Mouse (Mus musculus) stomach, postnatal 0 days (tissue): ENCODE data around the gene Gm44596. TPM values are rescaled to one million over a fixed set of nuclear protein-coding genes. Genes with fewer than 3 reads are reported as not detected.
A peak's percentile ranks its signal among the peaks of the same experiment; 100 is the strongest.

Experiments
- ATAC-seq: fragments of 200-750 bp; cut with Nextera tagmentation; 2 replicates; pipeline ENCODE4 v1.8.0; 2017; ENCODE audit not compliant: low FRiP score, low TSS enrichment
- DNase-seq: peaks from one replicate; pipeline ENCODE4 v3.0.0-alpha.2; 2016; ENCODE audit warnings: low spot score
- H3K27ac ChIP-seq: fragments of 300-500 bp; sonication (generic); replicated peaks from 2 replicates; pipeline ENCODE4 v1.5.1; 2014; ENCODE audit warnings: mild to moderate bottlenecking, control low read depth
- H3K27me3 ChIP-seq: fragments of 300-500 bp; sonication (generic); 2 replicates; pipeline ENCODE4 v1.6.1; 2014; ENCODE audit warnings: low read length; ENCODE audit not compliant: control insufficient read depth, insufficient read depth
- H3K36me3 ChIP-seq: fragments of 300-500 bp; sonication (generic); 2 replicates; pipeline ENCODE4 v1.6.1; 2014; ENCODE audit warnings: low read length, mixed read lengths; ENCODE audit not compliant: control insufficient read depth, insufficient read depth
- H3K4me1 ChIP-seq: fragments of 300-500 bp; sonication (generic); replicated peaks from 2 replicates; pipeline ENCODE4 v1.6.1; 2014; ENCODE audit warnings: antibody characterized with exemption; ENCODE audit not compliant: control insufficient read depth, insufficient read depth
- H3K4me2 ChIP-seq: fragments of 300-500 bp; sonication (generic); replicated peaks from 2 replicates; pipeline ENCODE4 v1.6.1; 2014; ENCODE audit warnings: low read depth, mild to moderate bottlenecking, control low read depth, moderate library complexity
- H3K4me3 ChIP-seq: fragments of 300-500 bp; sonication (generic); 2 replicates; pipeline ENCODE4 v1.5.1; 2014; ENCODE audit warnings: low read depth, low read length, control low read depth
- H3K9ac ChIP-seq: fragments of 300-500 bp; sonication (generic); 2 replicates; pipeline ENCODE4 v1.6.1; 2014; ENCODE audit warnings: mild to moderate bottlenecking, low read length, control low read depth, mixed read lengths
- H3K9me3 ChIP-seq: fragments of 300-500 bp; sonication (generic); 2 replicates; pipeline ENCODE4 v1.6.1; 2016; ENCODE audit warnings: low read length; ENCODE audit not compliant: control insufficient read depth
- CTCF ChIP-seq: IDR thresholded peaks from 2 replicates; pipeline ENCODE4 v1.5.1; 2016; ENCODE audit warnings: antibody characterized with exemption, low read depth, mild to moderate bottlenecking, moderate library complexity
- EP300 ChIP-seq: optimal IDR thresholded peaks from 2 replicates; pipeline ENCODE3; 2016; ENCODE audit warnings: antibody characterized with exemption
- WGBS: fragments of 180-500 bp; shearing (Covaris S2); extraction: QIAGEN DNeasy Blood & Tissue Kit; methylation state at CpG from one replicate; pipeline ENCODE4 v1.1.7; 2014; 5-methylcytosine and 5-hydroxymethylcytosine counted together
- polyA plus RNA-seq: library from polyadenylated mRNA; unstranded; fragments of >200 nt; fragmentation: Nextera tagmentation; extraction: Ambion mirVana; gene quantifications from 2 replicates; pipeline ENCODE4 v1.2.1, GENCODE M21; 2015

Gm44596 gene
- polyA plus RNA-seq, 1 experiment from 2014 or later: not detected

DNA sequence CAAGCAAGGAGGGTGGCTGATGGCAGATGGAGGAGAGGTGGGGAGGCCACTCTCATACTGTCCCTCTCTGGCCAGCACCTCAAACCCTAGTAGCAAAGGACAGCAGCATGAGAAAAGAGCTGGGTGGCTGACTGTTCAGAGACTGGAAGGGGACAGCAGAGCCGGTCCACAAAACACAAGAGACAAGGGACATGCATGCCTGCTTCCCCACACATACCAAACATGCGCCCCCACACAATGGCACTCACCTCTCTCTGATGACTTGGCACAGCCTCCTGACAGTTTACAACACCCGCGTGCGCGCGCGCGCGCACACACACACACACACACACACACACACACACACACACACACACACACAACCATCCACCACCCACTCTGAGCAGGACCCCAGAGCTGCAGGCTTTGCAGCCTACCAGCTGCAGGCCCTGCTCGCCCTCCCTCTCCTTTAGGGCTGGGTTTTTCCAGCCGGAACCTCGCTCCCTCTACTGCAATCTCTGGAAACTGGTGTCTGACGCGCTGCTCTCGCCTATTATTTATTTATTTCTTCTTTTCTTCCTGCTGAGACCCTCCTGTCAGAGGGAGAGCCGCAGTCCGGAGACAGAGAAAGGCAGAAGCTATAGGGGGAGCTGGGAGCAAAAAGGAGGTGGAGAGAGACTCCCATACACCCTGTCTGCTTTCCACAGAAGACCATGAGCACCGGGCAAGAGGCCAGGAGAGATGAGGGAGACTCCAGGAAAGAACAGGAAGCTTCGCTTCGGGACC lies 24.3 kb downstream of the Gm44596 start:
- TF ChIP-seq CTCF (no peak), EP300 (no peak)
- Histone ChIP-seq H3K4me3 (peak overlapping the region; percentile 14), H3K27ac (no peak overlapping the region), H3K9me3 (no peaks in the 10 kb centered on the region), H3K27me3 (no peaks in the 10 kb centered on the region), H3K9ac (peak overlapping the region; percentile 43; the same call in 1 of the 2 replicates), H3K36me3 (no peaks in the 10 kb centered on the region), H3K4me1 (peaks cover 3% of the 10 kb centered on the region; the same call in 1 of the 2 replicates), H3K4me2 (peak overlapping the region; percentile 51)
- ATAC-seq: peak; percentile 53; the same call in 1 of the 2 replicates
- peak; percentile 34 for DNase-seq
- WGBS: 20% methylated on average over 21 of the region's 21 CpGs

DNA sequence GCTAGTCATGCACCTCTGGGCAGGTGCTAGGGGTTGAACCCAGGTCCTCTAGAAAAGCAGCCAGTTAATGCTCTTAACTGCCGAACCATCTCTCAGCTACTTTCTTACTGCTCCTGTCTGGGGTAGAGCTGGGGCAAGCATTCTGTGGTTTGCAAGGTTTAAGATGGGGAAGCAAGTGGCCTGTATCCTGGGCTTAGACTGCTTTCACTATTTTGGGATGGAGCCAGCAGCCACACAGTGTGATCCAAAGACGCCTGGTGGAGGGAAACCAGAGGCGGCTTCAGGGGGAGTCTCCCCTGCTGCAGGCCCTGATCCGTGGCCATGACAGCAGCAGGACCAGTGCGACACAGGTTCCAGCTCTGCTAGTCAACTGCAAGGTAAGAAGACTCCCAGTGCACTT lies 29.4 kb downstream of the Gm44596 start:
- Histone ChIP-seq H3K27ac (no peak overlapping the region), H3K9me3 (no peaks in the 10 kb centered on the region), H3K27me3 (no peaks in the 10 kb centered on the region), H3K9ac (no peak overlapping the region), H3K36me3 (peaks cover 3% of the 10 kb centered on the region; the same call in 1 of the 2 replicates), H3K4me1 (peaks cover 3% of the 10 kb centered on the region; the same call in 1 of the 2 replicates), H3K4me3 (no peak overlapping the region), H3K4me2 (no peak overlapping the region)
- ATAC-seq: no peak
- WGBS: 59% methylated on average over 5 of the region's 5 CpGs
- TF ChIP-seq CTCF (no peak), EP300 (no peak)
- DNase-seq: no peak

DNA sequence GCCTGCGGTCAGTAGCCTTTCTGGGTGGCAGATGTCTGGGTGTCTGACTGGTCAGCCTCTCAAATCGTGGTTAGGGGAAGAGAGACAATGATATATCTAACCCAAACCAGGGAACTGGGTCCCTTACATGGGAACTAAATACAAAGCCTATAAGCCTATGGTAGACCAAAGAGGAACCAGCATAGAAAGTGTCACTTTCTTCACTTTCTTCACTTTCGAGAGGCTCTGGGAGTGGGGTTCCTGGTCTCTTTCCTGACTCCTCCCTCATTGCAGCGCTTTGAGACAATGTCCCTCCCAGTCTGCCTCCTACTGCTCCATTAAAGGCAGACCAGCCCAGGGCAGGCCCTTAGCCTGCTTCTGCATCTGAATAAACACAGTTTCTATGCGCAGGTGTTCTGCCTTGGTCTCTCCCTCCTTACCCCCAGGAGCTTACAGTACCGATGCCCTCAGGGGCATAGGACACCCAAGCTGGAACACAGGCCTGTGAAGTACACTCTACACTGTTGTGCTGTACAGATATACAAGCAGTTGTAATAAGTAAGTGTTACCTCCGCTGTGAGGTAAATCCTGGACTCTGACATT lies 33.3 kb downstream of the Gm44596 start:
- no peaks in the 10 kb centered on the region for H3K9me3 ChIP-seq
- no peak for DNase-seq
- no peaks in the 10 kb centered on the region for H3K4me1 ChIP-seq
- WGBS: 88% methylated on average over 7 of the region's 7 CpGs
- H3K27ac ChIP-seq: no peak overlapping the region
- no peaks in the 10 kb centered on the region for H3K27me3 ChIP-seq
- TF ChIP-seq EP300 (no peak), CTCF (no peak)
- ATAC-seq: no peak
- no peak overlapping the region for H3K4me2 ChIP-seq
- H3K36me3 ChIP-seq: peaks cover 19% of the 10 kb centered on the region
- H3K4me3 ChIP-seq: no peak overlapping the region
- no peak overlapping the region for H3K9ac ChIP-seq

DNA sequence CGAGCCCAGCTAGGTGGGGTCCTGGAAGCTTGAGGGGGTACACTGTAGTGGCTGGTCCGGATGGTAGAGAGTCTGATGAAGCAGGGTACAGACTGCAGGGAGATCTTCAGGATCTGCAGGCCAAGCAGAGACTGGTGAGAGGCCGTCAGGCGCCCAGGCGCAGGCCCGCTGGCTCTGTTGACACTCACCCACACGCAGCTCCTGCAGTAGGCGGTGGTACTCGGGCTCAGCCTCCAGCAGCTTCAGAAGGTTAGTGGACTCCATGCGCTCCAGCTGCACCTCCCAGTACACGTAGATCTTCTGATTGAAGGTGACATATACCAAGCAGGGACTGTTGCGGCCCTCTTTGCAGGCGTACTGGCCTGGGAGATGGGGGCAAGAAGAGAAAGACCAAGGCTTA lies 35.0 kb downstream of the Gm44596 start:
- H3K27me3 ChIP-seq: no peaks in the 10 kb centered on the region
- H3K4me3 ChIP-seq: no peak overlapping the region
- no peak overlapping the region for H3K9ac ChIP-seq
- DNase-seq (no peak), ATAC-seq (peak; percentile 22; the same call in 1 of the 2 replicates)
- H3K9me3 ChIP-seq: no peaks in the 10 kb centered on the region
- no peaks in the 10 kb centered on the region for H3K4me1 ChIP-seq
- WGBS: 94% methylated on average over 13 of the region's 13 CpGs
- no peak overlapping the region for H3K4me2 ChIP-seq
- peaks cover 19% of the 10 kb centered on the region for H3K36me3 ChIP-seq
- H3K27ac ChIP-seq: no peak overlapping the region
- TF ChIP-seq CTCF (no peak), EP300 (no peak)

DNA sequence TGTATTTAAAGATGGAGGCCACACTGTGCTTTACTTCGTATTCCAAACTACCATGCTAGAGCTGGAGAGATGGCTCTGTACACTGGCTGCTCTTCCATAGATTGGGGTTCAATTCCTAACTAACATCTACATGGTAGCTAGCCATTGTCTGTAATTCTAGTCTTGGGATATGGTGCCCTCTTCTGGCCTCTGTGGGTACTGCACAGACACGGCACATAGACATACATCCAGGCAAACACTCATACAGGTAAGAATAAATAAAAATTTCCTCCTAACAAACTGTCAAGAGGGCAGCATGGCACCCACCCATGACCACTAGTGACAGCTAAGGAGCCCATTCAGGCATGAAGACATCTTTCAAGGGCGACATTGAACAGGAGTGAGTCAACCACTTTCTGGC lies 35.8 kb downstream of the Gm44596 start:
- Histone ChIP-seq H3K27me3 (no peaks in the 10 kb centered on the region), H3K27ac (no peak overlapping the region), H3K4me1 (no peaks in the 10 kb centered on the region), H3K36me3 (peaks cover 19% of the 10 kb centered on the region), H3K9ac (no peak overlapping the region), H3K9me3 (no peaks in the 10 kb centered on the region), H3K4me2 (no peak overlapping the region), H3K4me3 (no peak overlapping the region)
- DNase-seq (peak; percentile 80), ATAC-seq (0 out of 2 replicates have a peak, but pooled peaks have one; percentile 41)
- TF ChIP-seq EP300 (no peak), CTCF (peak; percentile 94)
- WGBS: 15% methylated on average over 3 of the region's 3 CpGs

DNA sequence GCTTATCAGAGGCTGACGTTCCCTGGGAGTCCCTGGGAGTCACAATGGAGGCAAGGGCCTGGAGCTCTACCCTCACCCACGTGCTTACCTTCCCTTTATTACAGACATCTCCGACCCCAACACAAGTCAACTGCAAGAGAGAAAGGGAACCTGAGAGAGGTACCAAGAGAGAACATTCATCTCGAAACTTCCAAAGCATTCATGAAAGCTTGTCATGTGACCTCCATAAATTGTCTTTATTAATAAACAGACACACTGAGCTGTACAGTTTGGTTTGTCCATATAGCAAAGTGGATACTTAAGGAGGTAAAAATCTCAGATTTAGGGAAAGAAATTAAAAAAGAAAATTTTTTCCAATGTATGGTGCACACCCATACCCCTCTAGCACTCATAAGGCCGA lies 40.9 kb downstream of the Gm44596 start:
- Histone ChIP-seq H3K4me1 (no peaks in the 10 kb centered on the region), H3K27me3 (no peaks in the 10 kb centered on the region), H3K9me3 (no peaks in the 10 kb centered on the region), H3K36me3 (peaks cover 9% of the 10 kb centered on the region; the same call in 1 of the 2 replicates), H3K9ac (no peak overlapping the region), H3K4me2 (no peak overlapping the region), H3K27ac (no peak overlapping the region), H3K4me3 (no peak overlapping the region)
- 84% methylated on average over 5 of the region's 5 CpGs for WGBS
- no peak for TF ChIP-seq CTCF
- TF ChIP-seq EP300: no peak
- ATAC-seq (no peak), DNase-seq (no peak)
